Mouse (Mus musculus) stomach, postnatal 0 days (tissue): ENCODE measurements around the gene Ptov1. TPM values are rescaled to one million over a fixed set of nuclear protein-coding genes. Genes with fewer than 3 reads are reported as not detected.

Experiments used
- ATAC-seq: fragments of 200-750 bp; cut with Nextera tagmentation; 2 replicates; pipeline ENCODE4 v1.8.0; 2017; ENCODE audit not compliant: low FRiP score, low TSS enrichment
- DNase-seq: peaks from one replicate; pipeline ENCODE4 v3.0.0-alpha.2; 2016; ENCODE audit warnings: low spot score
- H3K27ac ChIP-seq: fragments of 300-500 bp; sonication (generic); replicated peaks from 2 replicates; pipeline ENCODE4 v1.5.1; 2014; ENCODE audit warnings: mild to moderate bottlenecking, control low read depth
- H3K27me3 ChIP-seq: fragments of 300-500 bp; sonication (generic); 2 replicates; pipeline ENCODE4 v1.6.1; 2014; ENCODE audit warnings: low read length; ENCODE audit not compliant: control insufficient read depth, insufficient read depth
- H3K36me3 ChIP-seq: fragments of 300-500 bp; sonication (generic); 2 replicates; pipeline ENCODE4 v1.6.1; 2014; ENCODE audit warnings: low read length, mixed read lengths; ENCODE audit not compliant: control insufficient read depth, insufficient read depth
- H3K4me1 ChIP-seq: fragments of 300-500 bp; sonication (generic); replicated peaks from 2 replicates; pipeline ENCODE4 v1.6.1; 2014; ENCODE audit warnings: antibody characterized with exemption; ENCODE audit not compliant: control insufficient read depth, insufficient read depth
- H3K4me2 ChIP-seq: fragments of 300-500 bp; sonication (generic); replicated peaks from 2 replicates; pipeline ENCODE4 v1.6.1; 2014; ENCODE audit warnings: low read depth, mild to moderate bottlenecking, control low read depth, moderate library complexity
- H3K4me3 ChIP-seq: fragments of 300-500 bp; sonication (generic); 2 replicates; pipeline ENCODE4 v1.5.1; 2014; ENCODE audit warnings: low read depth, low read length, control low read depth
- H3K9ac ChIP-seq: fragments of 300-500 bp; sonication (generic); 2 replicates; pipeline ENCODE4 v1.6.1; 2014; ENCODE audit warnings: mild to moderate bottlenecking, low read length, control low read depth, mixed read lengths
- H3K9me3 ChIP-seq: fragments of 300-500 bp; sonication (generic); 2 replicates; pipeline ENCODE4 v1.6.1; 2016; ENCODE audit warnings: low read length; ENCODE audit not compliant: control insufficient read depth
- CTCF ChIP-seq: IDR thresholded peaks from 2 replicates; pipeline ENCODE4 v1.5.1; 2016; ENCODE audit warnings: antibody characterized with exemption, low read depth, mild to moderate bottlenecking, moderate library complexity
- EP300 ChIP-seq: optimal IDR thresholded peaks from 2 replicates; pipeline ENCODE3; 2016; ENCODE audit warnings: antibody characterized with exemption
- WGBS: fragments of 180-500 bp; shearing (Covaris S2); extraction: QIAGEN DNeasy Blood & Tissue Kit; methylation state at CpG from one replicate; pipeline ENCODE4 v1.1.7; 2014; 5-methylcytosine and 5-hydroxymethylcytosine counted together
- polyA plus RNA-seq: library from polyadenylated mRNA; unstranded; fragments of >200 nt; fragmentation: Nextera tagmentation; extraction: Ambion mirVana; gene quantifications from 2 replicates; pipeline ENCODE4 v1.2.1, GENCODE M21; 2015

Gene Ptov1
- polyA plus RNA-seq, 1 experiment from 2014 or later = 159 TPM

DNA sequence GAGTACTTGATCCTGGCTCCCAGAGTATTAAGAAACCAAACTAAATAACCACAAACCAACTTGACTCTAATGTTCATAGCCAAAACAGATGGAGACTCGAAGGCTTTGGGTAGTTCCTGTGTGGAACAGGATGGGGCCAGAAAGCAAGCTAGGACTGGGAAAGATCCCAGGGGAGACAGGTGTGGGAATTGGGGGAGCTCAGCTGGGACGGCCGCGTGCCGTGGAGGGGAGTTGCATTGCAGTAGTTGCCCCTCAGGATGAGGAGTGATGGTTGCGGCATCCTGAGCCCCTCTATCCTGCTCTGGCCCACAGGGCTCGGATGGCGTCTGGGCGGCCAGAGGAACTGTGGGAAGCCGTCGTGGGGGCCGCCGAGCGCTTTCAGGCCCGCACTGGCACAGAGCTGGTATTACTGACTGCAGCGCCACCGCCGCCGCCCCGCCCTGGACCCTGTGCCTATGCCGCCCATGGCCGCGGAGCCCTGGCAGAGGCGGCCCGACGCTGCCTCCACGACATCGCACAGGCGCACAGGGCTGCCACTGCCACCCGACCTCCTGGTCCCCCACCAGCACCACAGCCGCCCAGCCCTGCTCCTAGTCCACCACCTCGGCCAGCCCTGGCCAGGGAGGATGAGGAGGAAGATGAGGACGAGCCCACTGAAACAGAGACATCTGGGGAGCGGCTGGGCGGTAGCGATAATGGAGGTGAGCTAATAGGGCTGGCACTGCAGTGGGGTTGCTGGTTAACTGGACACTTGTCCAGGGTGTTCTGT lies 17.1 kb downstream of the Ptov1 start:
- no peak for ATAC-seq
- peaks cover 12% of the 10 kb centered on the region for H3K4me1 ChIP-seq

DNA sequence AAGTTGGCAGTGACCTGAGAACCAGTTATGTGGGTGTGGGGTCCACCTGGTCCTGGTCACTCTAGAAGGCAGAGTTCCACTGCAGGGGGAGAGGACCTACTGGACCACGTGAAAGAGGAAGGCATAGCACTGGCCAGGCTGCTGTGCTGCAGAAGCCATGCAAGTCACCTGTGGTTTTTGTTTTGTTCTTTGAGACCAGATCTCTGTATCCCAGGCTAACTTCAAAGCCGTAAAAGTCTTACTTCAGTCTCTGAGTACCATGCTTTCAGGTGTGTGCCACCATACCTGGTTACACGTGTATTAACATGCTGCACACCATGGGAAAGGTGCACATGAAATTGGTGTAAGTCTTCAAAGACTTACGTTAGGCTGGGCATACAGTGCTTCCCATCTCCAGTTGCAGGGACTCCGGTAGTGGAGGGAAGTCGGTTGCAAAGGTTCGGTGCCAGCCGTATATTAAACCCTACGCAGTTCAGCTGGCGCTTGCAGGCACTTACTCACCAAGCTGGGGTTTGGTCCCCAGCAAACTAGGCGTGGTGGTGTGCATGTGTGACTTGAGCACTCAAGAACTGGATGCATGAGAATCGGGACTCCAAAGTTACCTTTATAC lies 17.9 kb downstream of the Ptov1 start:
- H3K27me3 ChIP-seq = no peaks in the 10 kb centered on the region
- H3K4me3 ChIP-seq = no peak overlapping the region
- H3K4me2 ChIP-seq = no peak overlapping the region
- peaks cover 12% of the 10 kb centered on the region for H3K4me1 ChIP-seq
- WGBS = 87% methylated on average over 12 of the region's 12 CpGs
- no peak overlapping the region for H3K9ac ChIP-seq
- no peaks in the 10 kb centered on the region for H3K9me3 ChIP-seq
- H3K36me3 ChIP-seq = no peaks in the 10 kb centered on the region; the same call in 1 of the 2 replicates
- TF ChIP-seq EP300 (no peak), CTCF (no peak)
- H3K27ac ChIP-seq = no peak overlapping the region
- DNase-seq (no peak), ATAC-seq (no peak)

More for the DNA sequence above, 17.1 kb downstream of the Ptov1 start:
- no peaks in the 10 kb centered on the region for H3K27me3 ChIP-seq
- 91% methylated on average over 35 of the region's 36 CpGs for WGBS
- no peak for DNase-seq
- H3K4me3 ChIP-seq = no peak overlapping the region
- TF ChIP-seq CTCF (no peak), EP300 (no peak)
- H3K9ac ChIP-seq = no peak overlapping the region
- no peaks in the 10 kb centered on the region for H3K9me3 ChIP-seq
- no peaks in the 10 kb centered on the region; the same call in 1 of the 2 replicates for H3K36me3 ChIP-seq
- H3K27ac ChIP-seq = no peak overlapping the region
- no peak overlapping the region for H3K4me2 ChIP-seq

DNA sequence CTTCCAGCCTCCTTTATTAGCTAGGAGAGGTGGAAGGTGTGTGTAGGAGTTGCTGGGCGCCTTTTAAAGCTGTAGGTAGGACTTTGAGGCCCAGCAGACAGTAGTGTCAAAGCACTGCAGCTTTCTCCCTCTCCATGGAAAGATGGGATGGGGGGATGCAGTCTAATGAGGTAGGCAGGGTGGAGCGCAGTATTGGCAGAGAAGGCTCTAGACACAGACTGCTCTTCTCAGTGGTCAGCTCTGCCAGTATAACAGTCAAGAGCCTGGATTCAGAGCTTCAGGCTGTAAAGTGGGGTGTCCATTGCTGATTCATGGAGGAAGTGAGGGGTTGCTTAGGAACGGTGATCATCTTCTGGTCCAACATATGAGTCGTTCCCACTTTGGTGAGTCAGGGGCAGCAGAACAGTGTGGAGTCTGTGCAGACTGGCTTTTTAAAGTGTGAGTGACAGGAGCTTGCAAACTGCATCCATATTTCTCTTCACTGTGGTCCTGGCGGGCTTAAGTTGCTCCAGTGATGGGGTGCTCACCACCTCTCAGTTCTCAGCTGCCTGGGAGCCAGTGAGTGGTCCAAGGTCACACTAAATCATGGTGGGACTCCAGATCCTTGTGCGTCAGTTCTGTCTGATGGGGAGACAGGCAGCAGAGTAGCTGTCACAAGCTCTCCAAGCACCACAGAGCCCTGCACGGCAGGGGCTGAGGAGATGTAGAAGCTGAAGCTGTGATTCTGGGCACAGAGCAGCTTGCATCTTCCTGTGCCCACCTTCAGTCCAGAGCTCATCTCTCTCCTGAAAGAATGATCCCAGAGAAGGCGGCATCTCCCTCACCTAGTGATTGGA lies 18.6 kb downstream of the Ptov1 start:
- Histone ChIP-seq H3K9me3 (no peaks in the 10 kb centered on the region), H3K4me1 (peaks cover 12% of the 10 kb centered on the region), H3K27me3 (no peaks in the 10 kb centered on the region), H3K4me3 (peak overlapping the region; percentile 81), H3K27ac (peak overlapping the region; percentile 98), H3K4me2 (peak overlapping the region; percentile 83), H3K36me3 (peaks cover under 1% of the 10 kb centered on the region; the same call in 1 of the 2 replicates), H3K9ac (peak overlapping the region; percentile 88)
- ATAC-seq (no peak), DNase-seq (no peak)
- TF ChIP-seq CTCF = no peak
- TF ChIP-seq EP300 = no peak
- WGBS = 70% methylated on average over 8 of the region's 8 CpGs

DNA sequence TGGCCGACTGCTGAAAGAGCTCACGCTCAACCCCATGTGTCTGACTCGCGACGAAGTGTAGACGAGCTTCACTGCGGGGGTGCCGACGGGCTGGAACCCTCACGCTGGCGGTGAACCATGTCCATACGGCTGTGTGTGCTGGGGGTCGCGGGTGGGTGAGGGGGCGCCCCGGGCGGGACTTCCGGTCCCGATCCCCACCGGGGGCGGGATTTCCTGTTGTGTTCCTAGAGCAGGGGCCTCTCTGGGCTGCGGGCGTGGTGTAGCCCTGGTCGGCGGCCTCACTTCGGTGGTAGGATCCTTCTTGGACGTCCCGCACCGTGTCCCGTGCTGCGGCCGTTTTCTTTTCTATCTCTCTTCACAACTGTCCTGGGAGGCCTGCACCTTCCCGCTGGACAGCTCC lies 19.4 kb downstream of the Ptov1 start:
- H3K9ac ChIP-seq = peak overlapping the region; percentile 88
- no peaks in the 10 kb centered on the region for H3K27me3 ChIP-seq
- H3K4me1 ChIP-seq = peaks cover 12% of the 10 kb centered on the region
- ATAC-seq (peak; percentile 19), DNase-seq (peak; percentile 83)
- peak overlapping the region; percentile 98 for H3K27ac ChIP-seq
- H3K4me3 ChIP-seq = peak overlapping the region; percentile 81
- WGBS = under 1% methylated on average over 32 of the region's 33 CpGs
- H3K36me3 ChIP-seq = peaks cover 9% of the 10 kb centered on the region
- TF ChIP-seq EP300 = peak; percentile 40
- no peak for TF ChIP-seq CTCF
- H3K9me3 ChIP-seq = no peaks in the 10 kb centered on the region
- H3K4me2 ChIP-seq = peak overlapping the region; percentile 83

DNA sequence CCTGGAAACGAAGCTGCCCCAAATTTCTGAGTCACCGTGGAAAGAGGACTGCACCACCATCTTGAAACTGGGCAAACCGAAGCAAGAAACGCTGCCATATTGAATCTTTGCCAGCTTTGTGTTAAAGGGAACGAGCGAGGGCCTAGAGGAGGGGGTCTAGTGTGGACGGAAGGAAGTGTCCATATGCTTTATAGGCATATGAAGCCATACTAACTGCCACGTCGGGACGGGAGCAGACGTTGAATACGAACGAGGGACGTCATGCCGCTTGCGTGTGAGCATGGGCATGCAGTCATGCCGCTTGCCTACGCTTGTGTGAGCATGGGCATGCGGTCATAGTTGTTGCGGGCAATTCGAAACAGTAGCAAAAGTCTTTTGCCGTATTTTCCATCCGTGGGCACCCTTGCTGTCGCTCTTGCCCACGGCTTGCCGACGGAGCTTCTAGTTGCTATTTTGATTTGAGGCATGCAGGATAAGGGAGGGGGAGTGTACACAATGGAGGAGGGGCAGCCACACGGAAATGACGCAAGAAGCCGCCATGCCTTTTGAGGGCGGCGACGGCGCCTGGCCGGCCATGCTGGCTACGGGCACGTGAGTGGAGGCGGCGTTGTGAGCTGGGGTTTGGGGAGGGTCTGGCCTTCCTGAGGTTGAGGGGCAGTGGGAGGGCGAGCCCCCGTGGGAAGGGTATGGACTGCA lies 20.0 kb downstream of the Ptov1 start:
- Histone ChIP-seq H3K36me3 (peaks cover 15% of the 10 kb centered on the region), H3K4me3 (peak overlapping the region; percentile 81), H3K27ac (peak overlapping the region; percentile 98), H3K4me2 (peak overlapping the region; percentile 83), H3K27me3 (no peaks in the 10 kb centered on the region), H3K4me1 (peaks cover 12% of the 10 kb centered on the region), H3K9me3 (no peaks in the 10 kb centered on the region), H3K9ac (peak overlapping the region; percentile 88)
- TF ChIP-seq EP300 (no peak), CTCF (no peak)
- WGBS = under 1% methylated on average over 41 of the region's 41 CpGs
- DNase-seq = peak; percentile 92
- ATAC-seq = peak; percentile 57
